Mouse (Mus musculus): ENCODE results near the gene Rabl2. TPM values are rescaled to one million over a fixed set of nuclear protein-coding genes. Genes with fewer than 3 reads are reported as not detected.

Rabl2 gene
- 1 to 10 TPM; 4.4 to 5.4 TPM for total RNA-seq (2021)

- intact Hi-C loops (cut with DNase I) = no loop called here
- DNase-seq = peak; percentile 87 to 89
Measured at GRCm38 (mm10) chr15:89591723-89592455, at the start of gene Rabl2. Gene Rabl2, minus strand, starts transcription at chr15:89591923.

- DNase-seq = peak; percentile 51 to 77
- intact Hi-C loops (cut with DNase I) = loop anchor here (2.0 kb wide), 1 partner anchor 591 kb away; no protein-coding TSS in a partner anchor
Measured at GRCm38 (mm10) chr15:89623626-89623959, 31.9 kb upstream of the Rabl2 start.

GRCm38 (mm10) chr15:89622959-89623625 is 31.4 kb upstream of the Rabl2 start:
- intact Hi-C loops (cut with DNase I) = loop anchor here (2.0 kb wide), 1 partner anchor 592 kb away; no protein-coding TSS in a partner anchor
- no peak for DNase-seq

- peak; percentile 6 to 7 for DNase-seq
- intact Hi-C loops (cut with DNase I) = loop anchor here (2.0 kb wide), 1 partner anchor 592 kb away; no protein-coding TSS in a partner anchor
Measured at GRCm38 (mm10) chr15:89622312-89622958, 30.7 kb upstream of the Rabl2 start.

- no peak for DNase-seq
- intact Hi-C loops (cut with DNase I) = no loop called here
Measured at GRCm38 (mm10) chr15:89607888-89608287, 16.2 kb upstream of the Rabl2 start.

- intact Hi-C loops (cut with DNase I) = no loop called here
- no peak for DNase-seq
Measured at GRCm38 (mm10) chr15:89607480-89607879, 15.8 kb upstream of the Rabl2 start.

GRCm38 (mm10) chr15:89605822-89606570 is 14.3 kb upstream of the Rabl2 start:
- intact Hi-C loops (cut with DNase I) = no loop called here
- no peak for DNase-seq

GRCm38 (mm10) chr15:89592548-89592947 is 825 bp upstream of the Rabl2 start:
- no peak for DNase-seq
- intact Hi-C loops (cut with DNase I) = no loop called here

- no peak for DNase-seq
- intact Hi-C loops (cut with DNase I) = no loop called here
Measured at GRCm38 (mm10) chr15:89591317-89591716, 406 bp downstream of the Rabl2 start.

- no peak for DNase-seq
- intact Hi-C loops (cut with DNase I) = no loop called here
Measured at GRCm38 (mm10) chr15:89589146-89589545, 2.6 kb downstream of the Rabl2 start.

- no peak for DNase-seq
- intact Hi-C loops (cut with DNase I) = no loop called here
Measured at GRCm38 (mm10) chr15:89585631-89586030, 6.1 kb downstream of the Rabl2 start.

- intact Hi-C loops (cut with DNase I) = no loop called here
- DNase-seq = peak; percentile 17 to 24
Measured at GRCm38 (mm10) chr15:89585101-89585500, 6.6 kb downstream of the Rabl2 start.

GRCm38 (mm10) chr15:89582494-89582893 is 9.2 kb downstream of the Rabl2 start:
- intact Hi-C loops (cut with DNase I) = no loop called here
- DNase-seq = no peak

GRCm38 (mm10) chr15:89572147-89572546 is 19.6 kb downstream of the Rabl2 start:
- no peak for DNase-seq
- intact Hi-C loops (cut with DNase I) = no loop called here

GRCm38 (mm10) chr15:89568114-89568513 is 23.6 kb downstream of the Rabl2 start, which contains the start of gene Acr:
Gene Acr, plus strand, starts transcription at chr15:89568326.
- intact Hi-C loops (cut with DNase I) = no loop called here
- no peak for DNase-seq

GRCm38 (mm10) chr15:89559202-89559731 is 32.5 kb downstream of the Rabl2 start:
- DNase-seq = no peak
- intact Hi-C loops (cut with DNase I) = no loop called here

- intact Hi-C loops (cut with DNase I) = no loop called here
- no peak for DNase-seq
Measured at GRCm38 (mm10) chr15:89557996-89558390, 33.7 kb downstream of the Rabl2 start.

- intact Hi-C loops (cut with DNase I) = no loop called here
- no peak for DNase-seq
Measured at GRCm38 (mm10) chr15:89557179-89557995, 34.3 kb downstream of the Rabl2 start.

- no peak for DNase-seq
Measured at GRCm38 (mm10) chr15:89556401-89557178, 35.1 kb downstream of the Rabl2 start.

More at GRCm38 (mm10) chr15:89556401-89557178, 35.1 kb downstream of the Rabl2 start:
- intact Hi-C loops (cut with DNase I) = no loop called here

Data from heart, postnatal 36 days (tissue).